Mouse (Mus musculus): ENCODE measurements around the gene Tlnrd1. TPM values are rescaled to one million over a fixed set of nuclear protein-coding genes. Genes with fewer than 3 reads are reported as not detected.

The Tlnrd1 gene
- total RNA-seq, 2 experiments from 2014 or later = 20.0 to 20.8 TPM

DNA sequence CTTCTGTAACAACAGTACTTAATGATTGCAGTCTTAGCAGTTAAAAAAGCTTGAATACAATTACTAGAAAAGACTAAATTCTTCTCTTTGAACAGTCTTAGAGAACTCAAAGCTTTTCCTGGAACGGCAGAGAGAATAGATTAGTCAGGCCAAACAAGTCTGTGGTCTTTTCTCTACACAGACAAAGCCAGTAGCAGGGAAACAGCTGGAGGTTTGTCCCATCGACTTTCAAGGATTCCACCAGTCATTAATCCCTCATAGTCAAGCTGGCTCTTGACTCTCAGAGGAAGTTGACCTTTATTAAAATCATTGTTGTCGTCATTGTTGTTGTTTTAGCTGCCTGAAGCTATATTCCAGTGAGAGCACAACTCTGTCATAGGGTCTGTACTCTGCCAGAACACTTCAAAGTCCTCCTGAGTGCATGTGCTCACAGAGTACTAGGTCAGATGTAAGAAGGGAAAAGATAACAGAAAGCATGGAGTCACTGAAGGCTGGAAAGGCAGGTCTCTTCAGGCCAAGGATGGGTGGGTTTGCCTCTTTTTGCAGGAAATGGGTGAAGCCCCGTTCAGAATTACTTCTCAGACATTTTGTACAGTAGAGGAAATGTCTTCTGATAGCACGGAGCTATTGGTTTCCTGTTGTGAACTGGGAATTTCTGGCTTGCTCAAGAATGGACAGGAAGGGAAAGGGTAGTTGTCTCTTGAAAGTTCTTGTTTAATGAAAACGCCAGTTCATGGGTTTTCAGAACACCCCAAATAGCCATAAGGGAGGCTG lies 41.4 kb downstream of the Tlnrd1 start:
- DNase-seq = no peak

GRCm38 (mm10) chr7:83840076-83840475 lies 44.0 kb downstream of the Tlnrd1 start:
- DNase-seq = no peak

DNA sequence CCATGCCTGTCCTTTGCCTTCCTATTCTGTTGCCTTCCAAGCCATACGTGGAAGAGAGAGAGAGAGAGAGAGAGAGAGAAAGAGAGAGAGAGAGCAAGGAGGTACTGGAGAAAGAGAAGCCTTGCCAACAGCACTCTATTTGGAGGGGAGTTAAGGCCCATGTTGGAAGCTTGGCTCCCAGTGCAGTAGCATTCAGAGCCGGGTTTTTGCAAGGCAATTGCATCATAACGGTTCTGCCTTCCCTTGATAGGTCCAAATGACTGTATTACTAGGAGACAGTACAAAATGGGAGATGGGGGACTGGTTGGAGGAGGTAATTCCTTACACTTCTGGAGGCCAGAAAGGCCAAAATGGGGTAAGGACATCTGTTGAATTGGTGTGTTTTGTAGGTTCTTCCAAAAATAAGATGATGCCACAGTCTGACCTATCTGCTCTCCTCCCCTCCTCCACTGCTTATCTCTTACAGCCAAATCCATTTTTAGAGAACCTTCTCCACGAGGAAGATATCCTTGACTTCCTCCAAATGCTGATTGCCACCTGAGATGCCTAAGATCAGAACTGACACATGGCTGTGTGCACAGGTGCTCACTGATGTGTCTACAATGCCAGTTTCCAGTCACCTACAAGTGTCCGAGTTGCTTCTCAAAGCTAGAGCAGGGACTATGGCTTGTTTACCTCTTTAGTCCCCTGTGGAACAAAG lies 45.4 kb downstream of the Tlnrd1 start:
- DNase-seq = no peak

Other genes with a start within 250 kb of the Tlnrd1 start
- gene Il16, start 138.6 kb downstream of the Tlnrd1 start, total RNA-seq (2021) = 10 to 100 TPM; 58.8 to 63.9 TPM
- gene Cfap161, start 89.4 kb downstream of the Tlnrd1 start, total RNA-seq (2021) = 1 to 10 TPM; 1.7 TPM
- gene Mesd, start 161 bp upstream of the Tlnrd1 start, total RNA-seq (2021) = 10 to 100 TPM; 57.7 to 76.4 TPM
- gene Cemip, start 202.2 kb upstream of the Tlnrd1 start, total RNA-seq (2021) = 10 to 100 TPM; 21.0 to 24.1 TPM

All from layer of hippocampus, postnatal 36 days (tissue).